Comparison of ENCODE assay signal across 9 mouse cellular contexts in the genomic region with DNA sequence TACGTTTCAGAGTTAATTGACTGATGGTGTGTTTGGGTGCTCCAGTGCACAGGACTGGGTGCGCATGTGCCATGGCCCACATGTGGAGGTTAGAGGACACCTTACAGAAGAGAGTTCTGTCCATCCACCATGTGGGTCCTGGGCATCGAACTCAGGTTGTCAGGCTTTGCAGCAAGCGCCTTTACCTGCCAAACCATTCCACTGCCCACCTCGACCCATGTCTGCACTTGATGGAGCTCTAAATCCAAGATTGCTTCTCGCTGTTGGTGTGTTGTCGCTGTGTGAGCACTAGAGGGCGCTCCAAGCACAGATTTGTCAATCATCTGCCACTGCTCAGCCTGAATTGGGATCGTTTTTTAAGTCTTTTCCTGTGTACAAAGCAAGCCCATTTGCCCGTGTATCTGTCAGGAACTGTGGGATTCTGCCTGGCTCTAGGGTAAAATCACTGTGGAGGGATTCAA. TPM values are rescaled to one million over a fixed set of nuclear protein-coding genes. Genes with fewer than 3 reads are reported as not detected.
DNase-seq lines count a peak whose midpoint lies in the region; ATAC-seq and TF ChIP-seq lines count a peak whose summit lies in the region.
"Had no signal": no experiment of that assay in that cellular context is flagged by ENCODE, and none has a peak within 500 bp of the region (broad histone marks: within the 10 kb centered on the region; RNA-seq: fewer than 3 reads in every experiment).

No protein-coding gene starts in this region.

- peak; percentile 73 for DNase-seq in CH12.LX (ENCODE audit: extremely low read depth)
- peak; percentile 87 for DNase-seq in brain, adult 2 months (ENCODE audit: low read depth, low spot score)
- DNase-seq in forebrain, embryonic 10.5 days (ENCODE audit: extremely low spot score, low spot score) = peak; percentile 73
- DNase-seq in heart, postnatal 25 days (ENCODE audit: low spot score) = peak; percentile 29
- DNase-seq in large intestine, adult 2 months (ENCODE audit: low read depth, low spot score) = peak; percentile 47
- peak; percentile 94 for DNase-seq in lung, embryonic 14.5 days
- peak; percentile 11 for DNase-seq in ovary, adult 18-20 months (ENCODE audit: low spot score)
- DNase-seq in thymus, adult 2 months = peak; percentile 74

- TF ChIP-seq RAD21 in CH12.LX (IDR thresholded peaks at IDR 0.05; ENCODE audit: low read depth, low read length) = peak; percentile 91

- H3K36me3 ChIP-seq in CH12.LX (replicated peaks in 1 of 2; ENCODE audit: control insufficient read depth in 1 of 2, insufficient read depth in 1 of 2, low read length in 1 of 2) = no peaks in the 10 kb centered on the region
- no peaks in the 10 kb centered on the region for H3K36me3 ChIP-seq in forebrain, embryonic 10.5 days (replicated peaks)
- H3K36me3 ChIP-seq in lung, embryonic 14.5 days (ENCODE audit: insufficient read depth) = no peaks in the 10 kb centered on the region
- no peaks in the 10 kb centered on the region for H3K36me3 ChIP-seq in thymus, adult 2 months (ENCODE audit: control insufficient read depth, insufficient read depth, low read length)
- H3K36me3 ChIP-seq: liver, embryonic 15.5 days had no signal

- peaks cover 2% of the 10 kb centered on the region for H3K27me3 ChIP-seq in CH12.LX (replicated peaks)
- peaks cover 8% of the 10 kb centered on the region for H3K27me3 ChIP-seq in forebrain, embryonic 10.5 days (ENCODE audit: poor library complexity, severe bottlenecking)
- no peaks in the 10 kb centered on the region for H3K27me3 ChIP-seq in lung, embryonic 14.5 days (ENCODE audit: insufficient read depth, low read length)
- no peaks in the 10 kb centered on the region for H3K27me3 ChIP-seq in thymus, adult 2 months (ENCODE audit: control insufficient read depth, insufficient read depth, low read length)
- H3K27me3 ChIP-seq: liver, embryonic 15.5 days had no signal

- H3K9me3 ChIP-seq in CH12.LX (replicated peaks; ENCODE audit: low read length) = peaks cover 2% of the 10 kb centered on the region
- H3K9me3 ChIP-seq in forebrain, embryonic 10.5 days = no peaks in the 10 kb centered on the region
- no peaks in the 10 kb centered on the region for H3K9me3 ChIP-seq in lung, embryonic 14.5 days (ENCODE audit: low read depth, low read length)
- H3K9me3 ChIP-seq: liver, embryonic 15.5 days had no signal

- intact Hi-C loops in heart, postnatal 25 days (cut with DNase I) = loop anchor here (5.0 to 10.0 kb wide), 5 partner anchors 47 to 862 kb away; no protein-coding TSS in a partner anchor

- H3K4me2 ChIP-seq in CH12.LX (ENCODE audit: insufficient read depth, low read depth, poor library complexity, severe bottlenecking) = peak overlapping the region; percentile 22; the same call in 1 of the 2 replicates
- H3K4me2 ChIP-seq in lung, embryonic 14.5 days = 0 out of 2 replicates have a peak overlapping the region, but pooled peaks have one; percentile 15
- H3K4me2 ChIP-seq: liver, embryonic 15.5 days had no signal

- no peaks in the 10 kb centered on the region for H3K79me2 ChIP-seq in CH12.LX (replicated peaks; ENCODE audit: control insufficient read depth, extremely low read depth, insufficient read depth, poor library complexity, severe bottlenecking)

- no peak overlapping the region for H3K27ac ChIP-seq in CH12.LX (ENCODE audit: insufficient read depth, low read depth)
- H3K27ac ChIP-seq in forebrain, embryonic 10.5 days = no peak overlapping the region
- no peak overlapping the region for H3K27ac ChIP-seq in lung, embryonic 14.5 days (ENCODE audit: low read depth)
- H3K27ac ChIP-seq in thymus, adult 2 months (ENCODE audit: control insufficient read depth, insufficient read depth, low read length) = no peak overlapping the region
- H3K27ac ChIP-seq: liver, embryonic 15.5 days had no signal

- WGBS in forebrain, embryonic 10.5 days = 29% methylated on average over 10 of the region's 10 CpGs
- 14% methylated on average over 10 of the region's 10 CpGs for WGBS in large intestine, adult 2 months
- WGBS in lung, embryonic 14.5 days = 18% methylated on average over 10 of the region's 10 CpGs
- WGBS in thymus, adult 2 months = 19% methylated on average over 10 of the region's 10 CpGs

- TF ChIP-seq CTCF in CH12.LX (conservative IDR thresholded peaks at IDR 0.05 in 1 of 2, IDR thresholded peaks at IDR 0.05 in 1 of 2; ENCODE audit: low read depth in 2 of 2, low read length in 2 of 2) = peak; percentile 80 to 96
- TF ChIP-seq CTCF in lung, embryonic 14.5 days (IDR thresholded peaks at IDR 0.05; ENCODE audit: low read depth) = peak; percentile 96
- TF ChIP-seq CTCF in thymus, adult 2 months (IDR thresholded peaks at IDR 0.05; ENCODE audit: borderline replicate concordance, control insufficient read depth, extremely low read depth, insufficient read depth, low read length, poor library complexity) = peak; percentile 69; the same call in 1 of the 2 replicates

- TF ChIP-seq EP300 in CH12.LX (IDR thresholded peaks at IDR 0.05; ENCODE audit: low read length) = no peak

- no peak overlapping the region for H3K9ac ChIP-seq in CH12.LX (ENCODE audit: insufficient read depth, low read depth)
- no peak overlapping the region for H3K9ac ChIP-seq in lung, embryonic 14.5 days
- H3K9ac ChIP-seq: liver, embryonic 15.5 days had no signal

- peaks cover 0 to 3% of the 10 kb centered on the region in 2 experiments; a peak in 1 of 4 replicates for H3K4me1 ChIP-seq in CH12.LX (ENCODE audit: control insufficient read depth in 1 of 2, insufficient read depth in 2 of 2)
- H3K4me1 ChIP-seq in forebrain, embryonic 10.5 days = no peaks in the 10 kb centered on the region
- H3K4me1 ChIP-seq in lung, embryonic 14.5 days (ENCODE audit: insufficient read depth) = no peaks in the 10 kb centered on the region
- no peaks in the 10 kb centered on the region for H3K4me1 ChIP-seq in thymus, adult 2 months (replicated peaks; ENCODE audit: control insufficient read depth, insufficient read depth, low read length)
- H3K4me1 ChIP-seq: liver, embryonic 15.5 days had no signal

- no peak for TF ChIP-seq POLR2A in CH12.LX (IDR thresholded peaks at IDR 0.05; ENCODE audit: low read depth, low read length)
- no peak for TF ChIP-seq POLR2A in thymus, adult 2 months (IDR thresholded peaks at IDR 0.05; ENCODE audit: control insufficient read depth, extremely low read depth, insufficient read depth, low read length, poor library complexity)

- no peak overlapping the region for H3K4me3 ChIP-seq in CH12.LX (replicated peaks in 1 of 3; ENCODE audit: low read depth in 2 of 3, low read length in 2 of 3, poor library complexity in 1 of 3)
- no peak overlapping the region for H3K4me3 ChIP-seq in forebrain, embryonic 10.5 days
- H3K4me3 ChIP-seq in lung, embryonic 14.5 days (ENCODE audit: low read depth, low read length) = no peak overlapping the region
- H3K4me3 ChIP-seq in thymus, adult 2 months (ENCODE audit: control insufficient read depth, insufficient read depth, low read length) = no peak overlapping the region
- H3K4me3 ChIP-seq: liver, embryonic 15.5 days had no signal

- peak; percentile 60 for ATAC-seq in lung, embryonic 14.5 days (ENCODE audit: insufficient read depth)

- in situ Hi-C loops in CH12.LX (cut with MboI; ENCODE audit: low pct_ligation_motif_present, low pct_unique_long_range_greater_than_20kb, low sequenced_read_pairs) = no loop called here

- dilution Hi-C loops in CH12.LX (cut with MboI; ENCODE audit: extremely low pct_ligation_motif_present, extremely low pct_unique_long_range_greater_than_20kb, low sequenced_read_pairs) = no loop called here

TF ChIP-seq in CH12.LX, 34 proteins besides CTCF, POLR2A, EP300 and RAD21:
- no peak for TF ChIP-seq POLR2AphosphoS2 (IDR thresholded peaks at IDR 0.05; ENCODE audit: low read depth, low read length)
- TF ChIP-seq TCF12 (IDR thresholded peaks at IDR 0.05; ENCODE audit: low read depth, low read length) = no peak
- no peak for TF ChIP-seq MYC (IDR thresholded peaks at IDR 0.05; ENCODE audit: low read depth, low read length)
- TF ChIP-seq CHD1 (IDR thresholded peaks at IDR 0.05; ENCODE audit: low read depth, low read length) = no peak
- TF ChIP-seq UBTF (IDR thresholded peaks at IDR 0.05; ENCODE audit: low read depth, low read length) = no peak
- peak; percentile 33; the same call in 1 of the 2 replicates for TF ChIP-seq ZC3H11A (IDR thresholded peaks at IDR 0.05; ENCODE audit: low read depth, low read length)
- TF ChIP-seq SMC3 (IDR thresholded peaks at IDR 0.05; ENCODE audit: low read depth, low read length) = peak; percentile 73
- no peak for TF ChIP-seq E2F4 (IDR thresholded peaks at IDR 0.05; ENCODE audit: insufficient replicate concordance, low read depth, low read length)
- no peak for TF ChIP-seq MAX (IDR thresholded peaks at IDR 0.05; ENCODE audit: low read length)
- no peak for TF ChIP-seq USF2 (conservative IDR thresholded peaks at IDR 0.05; ENCODE audit: low read depth, low read length)
- TF ChIP-seq MAZ (IDR thresholded peaks at IDR 0.05; ENCODE audit: low read depth, low read length) = no peak
- no peak for TF ChIP-seq JUN (IDR thresholded peaks at IDR 0.05; ENCODE audit: insufficient read depth, low read depth, low read length)

RNA-seq across cellular contexts. Expression of gene Gm11077, which starts 14.1 kb away (rescaled TPM):
- total RNA-seq in CH12.LX (2012; rRNA removed) (not detected in 2 replicates), CH12.LX (2014; rRNA removed) (not detected in 2 replicates)
- not detected in 2 replicates for polyA plus RNA-seq in CH12.LX (2012; ENCODE audit: insufficient read length, low read depth)
- polyA plus RNA-seq in forebrain, embryonic 10.5 days (2016; fragmentation: Nextera tagmentation; extraction: Ambion mirVana) = not detected in 2 replicates
- not detected for total RNA-seq in heart, postnatal 25 days (2021)
- not detected in 2 replicates for polyA plus RNA-seq in large intestine, adult 2 months (2012; rRNA removed)
- not detected in 2 replicates for polyA plus RNA-seq in lung, embryonic 14.5 days (2014; fragmentation: Nextera tagmentation; extraction: Ambion mirVana)
- not detected in 2 replicates for polyA plus RNA-seq in thymus, adult 2 months (2012; rRNA removed)
- polyA plus RNA-seq: liver, embryonic 15.5 days had no signal

Comparison
In these comparisons a context has a peak if more than half of its experiments do, and no peak if none do; other contexts are left out.
1. DNase-seq: peak in every context shown above with its lines; median percentile 94 in lung, embryonic 14.5 days; 87 in brain, adult 2 months; 74 in thymus, adult 2 months; 73 in CH12.LX; 73 in forebrain, embryonic 10.5 days; 47 in large intestine, adult 2 months; 29 in heart, postnatal 25 days; 11 in ovary, adult 18-20 months.